Mouse (Mus musculus): ENCODE results near the gene Ermn. TPM values are rescaled to one million over a fixed set of nuclear protein-coding genes. Genes with fewer than 3 reads are reported as not detected.

Gene Ermn
- polyA plus RNA-seq (2016; fragmentation: Nextera tagmentation; extraction: Ambion mirVana): 0.11 and 0.25 TPM in 2 replicates

DNA sequence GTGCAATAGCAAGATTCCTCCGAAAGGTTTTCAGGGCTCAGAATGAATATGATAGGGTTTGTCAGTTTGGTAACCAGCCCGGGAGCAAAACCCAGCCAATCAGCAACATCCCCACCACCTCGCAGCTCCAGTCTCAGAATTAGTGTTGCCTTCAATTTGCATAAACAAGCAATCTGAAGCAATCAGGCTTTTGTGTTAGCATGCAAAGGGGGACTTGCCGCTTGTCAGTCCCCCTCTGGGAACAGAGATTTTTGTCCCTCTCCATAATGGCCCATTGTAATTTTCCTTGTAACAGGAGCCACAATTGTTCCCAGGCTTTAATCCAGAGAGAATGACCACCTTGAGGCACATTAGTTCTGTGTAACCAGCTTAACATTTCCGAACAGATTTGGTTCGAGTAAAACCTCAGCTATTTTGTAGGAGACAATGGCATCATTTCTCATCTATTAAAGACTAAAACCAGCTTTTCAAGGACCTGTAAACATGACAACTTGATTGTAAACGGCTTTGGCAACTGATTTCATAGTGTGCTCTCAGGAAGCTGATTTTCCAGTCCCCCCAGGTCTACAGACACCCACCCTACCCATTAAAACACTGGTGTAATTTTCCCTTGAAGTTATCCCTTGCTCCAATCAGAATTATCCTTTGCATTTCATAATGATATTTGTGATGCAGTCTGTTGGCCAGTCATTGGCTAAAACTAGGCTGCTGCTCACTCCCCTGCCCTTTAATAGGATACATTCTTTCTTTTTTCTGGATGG, at the start of gene Ermn:
TSS of gene Ermn (minus strand) at position 44 of the 761 bp plus-strand sequence.
- Histone ChIP-seq H3K27ac (replicated peaks) (no peak within 1 kb of the TSS), H3K4me1 (peaks cover 12% of the 10 kb centered on the region), H3K27me3 (ENCODE audit: low read depth, poor library complexity, severe bottlenecking) (peaks cover 80% of the 10 kb centered on the region), H3K9me3 (replicated peaks) (no peaks in the 10 kb centered on the region), H3K4me3 (no peak within 1 kb of the TSS), H3K36me3 (no peaks in the 10 kb centered on the region)
- WGBS: 17% methylated on average over 7 of the region's 7 CpGs
- peak; percentile 16 for DNase-seq (ENCODE audit: low spot score)

DNA sequence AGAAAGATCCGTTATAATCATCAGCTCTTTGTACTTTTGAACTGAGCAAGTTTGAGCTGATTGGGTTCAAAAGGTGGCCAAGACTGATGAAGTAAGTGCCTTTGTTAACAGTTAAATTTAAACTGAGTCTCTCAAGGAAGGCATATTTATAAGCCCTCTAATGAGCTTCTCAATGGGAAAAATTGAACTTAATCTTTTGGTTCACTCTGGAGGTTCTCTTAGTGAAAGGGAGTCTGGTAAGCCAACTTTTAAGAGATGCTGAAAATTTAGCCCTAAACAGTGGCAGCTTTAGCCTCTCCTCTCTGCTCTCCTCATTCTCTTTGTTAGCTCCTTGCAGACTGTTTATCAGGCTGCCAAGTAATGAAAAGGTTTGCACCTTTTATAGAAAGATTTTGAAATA, 42.2 kb upstream of the Ermn start:
- Histone ChIP-seq H3K4me3 (no peak overlapping the region), H3K9me3 (replicated peaks) (no peaks in the 10 kb centered on the region), H3K36me3 (no peaks in the 10 kb centered on the region), H3K27ac (replicated peaks) (no peak overlapping the region), H3K4me1 (no peaks in the 10 kb centered on the region), H3K27me3 (ENCODE audit: low read depth, poor library complexity, severe bottlenecking) (no peaks in the 10 kb centered on the region)
- WGBS: 72% methylated on average over 1 of the region's 1 CpGs
- no peak for DNase-seq (ENCODE audit: low spot score)

DNA sequence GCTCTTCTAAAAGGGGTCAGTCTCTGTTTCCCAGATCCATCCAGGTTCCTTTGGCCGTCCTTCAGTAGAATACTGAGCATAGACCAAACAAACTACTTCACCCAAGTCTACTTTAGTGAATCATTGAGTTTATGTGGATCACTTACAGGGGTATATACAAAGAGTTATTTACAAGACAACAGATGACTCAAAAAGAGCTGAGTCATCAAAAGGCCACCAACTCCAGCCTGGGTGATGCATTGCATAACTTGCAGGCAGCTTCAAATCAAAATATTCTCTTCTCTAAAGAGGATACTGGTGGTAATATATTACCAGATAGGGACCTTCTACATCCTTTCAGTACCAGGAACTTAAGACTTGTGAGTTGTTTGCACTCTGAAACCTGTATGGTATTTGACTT, 33.8 kb upstream of the Ermn start:
- Histone ChIP-seq H3K4me1 (no peaks in the 10 kb centered on the region), H3K36me3 (no peaks in the 10 kb centered on the region), H3K27me3 (ENCODE audit: low read depth, poor library complexity, severe bottlenecking) (no peaks in the 10 kb centered on the region), H3K4me3 (no peak overlapping the region), H3K9me3 (replicated peaks) (no peaks in the 10 kb centered on the region), H3K27ac (replicated peaks) (no peak overlapping the region)
- WGBS: 89% methylated on average over 1 of the region's 1 CpGs
- DNase-seq (ENCODE audit: low spot score): no peak

DNA sequence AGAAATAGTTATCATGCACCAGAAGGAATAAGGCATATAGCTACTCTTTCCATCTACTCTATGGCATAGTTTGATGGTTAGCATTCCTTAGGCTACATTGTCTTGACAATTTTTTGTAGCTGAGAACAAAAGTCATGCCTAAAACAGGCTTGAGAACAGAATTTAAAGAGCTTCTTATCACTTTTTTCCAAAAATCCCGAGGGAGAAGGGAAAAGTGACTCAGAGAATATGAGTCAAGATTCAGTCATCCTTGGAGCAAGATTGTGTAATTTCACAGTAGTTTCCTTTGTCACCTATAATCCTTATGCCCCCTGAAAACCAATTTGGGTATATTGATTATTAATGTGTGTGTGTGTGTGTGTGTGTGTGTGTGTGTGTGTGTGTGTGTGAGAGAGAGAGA, 27.2 kb upstream of the Ermn start:
- H3K36me3 ChIP-seq: no peaks in the 10 kb centered on the region
- no peaks in the 10 kb centered on the region for H3K4me1 ChIP-seq
- no peaks in the 10 kb centered on the region for H3K27me3 ChIP-seq (ENCODE audit: low read depth, poor library complexity, severe bottlenecking)
- 70% methylated on average over 1 of the region's 1 CpGs for WGBS
- no peak for DNase-seq (ENCODE audit: low spot score)
- H3K27ac ChIP-seq (replicated peaks): no peak overlapping the region
- H3K4me3 ChIP-seq: no peak overlapping the region
- H3K9me3 ChIP-seq (replicated peaks): no peaks in the 10 kb centered on the region

DNA sequence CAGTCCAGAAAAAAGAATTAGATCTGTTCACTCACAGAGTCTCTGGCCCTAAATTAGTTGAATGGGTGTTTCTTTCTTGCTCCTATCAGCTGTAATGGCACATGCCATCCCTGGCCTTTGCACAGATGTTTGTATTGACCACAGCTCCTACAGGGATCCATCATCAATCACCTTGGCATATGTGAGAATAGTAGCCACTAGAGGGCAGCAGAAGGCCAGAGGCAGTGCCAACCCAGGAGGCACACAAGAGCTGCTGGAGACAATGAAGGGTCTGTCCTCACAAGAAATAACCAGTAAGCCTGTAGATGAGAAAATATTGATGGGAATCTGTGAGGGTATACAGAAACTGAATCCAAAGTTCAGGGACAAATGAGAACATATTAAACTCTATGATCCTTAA, 2.7 kb upstream of the Ermn start:
- H3K4me1 ChIP-seq: peaks cover 12% of the 10 kb centered on the region
- H3K36me3 ChIP-seq: no peaks in the 10 kb centered on the region
- H3K9me3 ChIP-seq (replicated peaks): no peaks in the 10 kb centered on the region
- peak; percentile 38 for DNase-seq (ENCODE audit: low spot score)
- peaks cover 56% of the 10 kb centered on the region for H3K27me3 ChIP-seq (ENCODE audit: low read depth, poor library complexity, severe bottlenecking)
- H3K4me3 ChIP-seq: no peak overlapping the region
- H3K27ac ChIP-seq (replicated peaks): no peak overlapping the region

DNA sequence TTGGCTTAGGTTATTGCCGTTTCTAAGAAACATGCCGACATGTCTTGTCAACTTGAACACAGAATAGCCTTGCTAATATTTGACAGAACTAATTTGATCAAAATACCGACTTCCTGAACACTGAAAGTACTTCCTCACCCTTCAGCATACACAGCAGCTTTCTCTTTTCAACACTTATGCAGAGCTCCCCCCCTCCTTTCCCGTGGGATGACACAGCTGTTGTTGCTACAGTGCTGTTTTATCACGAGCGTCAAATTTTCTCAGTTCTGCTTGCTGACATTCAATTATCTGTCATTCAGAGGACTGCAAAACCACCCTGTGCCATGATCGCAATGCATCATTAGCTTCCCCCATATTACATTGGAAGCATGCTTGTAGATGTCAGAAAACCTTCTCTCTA, 10.8 kb downstream of the Ermn start:
- Histone ChIP-seq H3K27ac (replicated peaks) (no peak overlapping the region), H3K4me1 (no peaks in the 10 kb centered on the region), H3K36me3 (no peaks in the 10 kb centered on the region), H3K9me3 (replicated peaks) (no peaks in the 10 kb centered on the region), H3K4me3 (no peak overlapping the region), H3K27me3 (ENCODE audit: low read depth, poor library complexity, severe bottlenecking) (no peaks in the 10 kb centered on the region; the same call in 1 of the 2 replicates)
- DNase-seq (ENCODE audit: low spot score): no peak
- 91% methylated on average over 7 of the region's 7 CpGs for WGBS

DNA sequence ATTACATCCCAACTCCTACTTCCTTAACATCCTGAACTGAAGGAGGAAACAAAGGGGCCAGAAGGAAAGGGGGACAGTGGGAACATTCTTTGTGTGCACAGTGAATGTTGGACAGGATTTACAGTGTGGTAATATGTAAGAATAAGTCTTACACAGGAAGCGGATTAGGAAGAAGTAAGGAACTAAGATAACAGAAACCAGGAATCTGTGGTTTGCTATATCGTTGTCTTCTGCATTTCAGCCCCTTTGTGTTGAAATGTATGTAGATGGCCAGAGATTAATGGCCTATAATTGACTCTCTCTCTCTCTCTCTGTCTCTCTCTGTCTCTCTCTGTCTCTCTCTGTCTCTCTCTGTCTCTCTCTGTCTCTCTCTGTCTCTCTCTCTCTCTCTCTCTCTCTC, 15.7 kb downstream of the Ermn start:
- Histone ChIP-seq H3K4me3 (no peak overlapping the region), H3K27me3 (ENCODE audit: low read depth, poor library complexity, severe bottlenecking) (no peaks in the 10 kb centered on the region), H3K27ac (replicated peaks) (no peak overlapping the region), H3K4me1 (no peaks in the 10 kb centered on the region), H3K9me3 (replicated peaks) (no peaks in the 10 kb centered on the region), H3K36me3 (no peaks in the 10 kb centered on the region)
- 94% methylated on average over 2 of the region's 2 CpGs for WGBS
- DNase-seq (ENCODE audit: low spot score): no peak

DNA sequence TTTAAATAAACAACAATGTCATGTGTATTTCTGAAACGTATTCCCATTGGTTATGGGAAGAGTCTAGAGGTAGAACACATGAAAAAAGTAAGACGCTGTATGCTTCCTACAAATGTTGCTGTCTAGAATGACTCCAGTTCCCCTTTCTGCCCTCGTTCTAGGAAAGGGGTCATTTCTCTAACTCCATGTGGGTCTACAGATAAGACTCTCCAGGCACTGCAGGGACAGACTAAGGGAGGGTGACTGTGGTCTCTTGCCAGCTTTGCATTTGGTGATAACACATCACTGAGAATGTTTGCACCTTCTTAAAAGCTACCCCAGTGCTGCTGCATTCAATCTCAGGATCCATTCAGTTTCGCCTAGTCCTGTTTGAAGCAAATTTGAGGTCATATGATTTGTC, 17.0 kb downstream of the Ermn start:
- Histone ChIP-seq H3K36me3 (no peaks in the 10 kb centered on the region), H3K4me1 (no peaks in the 10 kb centered on the region), H3K27ac (replicated peaks) (no peak overlapping the region), H3K27me3 (ENCODE audit: low read depth, poor library complexity, severe bottlenecking) (no peaks in the 10 kb centered on the region), H3K9me3 (replicated peaks) (no peaks in the 10 kb centered on the region), H3K4me3 (no peak overlapping the region)
- 87% methylated on average over 4 of the region's 4 CpGs for WGBS
- no peak for DNase-seq (ENCODE audit: low spot score)

DNA sequence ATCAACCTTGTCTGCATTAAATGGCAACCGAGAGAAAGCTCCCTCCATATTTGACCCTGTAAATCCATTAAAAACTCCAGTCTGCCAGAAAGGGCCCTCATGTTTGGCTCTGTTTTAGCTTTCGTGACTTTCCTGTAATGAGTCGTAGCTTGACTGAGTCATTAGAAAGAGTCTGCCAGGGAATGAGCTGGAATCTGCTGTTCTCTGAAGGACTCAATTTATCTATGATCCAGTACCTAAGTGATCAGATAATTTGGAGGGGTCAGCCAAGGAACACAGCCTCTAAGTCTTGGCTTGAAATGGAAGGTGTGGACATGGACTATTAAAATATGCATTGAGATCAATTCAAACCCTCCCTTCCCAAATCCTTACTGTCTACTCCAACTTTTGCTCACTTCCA, 21.2 kb downstream of the Ermn start:
- DNase-seq (ENCODE audit: low spot score): no peak
- WGBS: 94% methylated on average over 3 of the region's 3 CpGs
- Histone ChIP-seq H3K4me3 (no peak overlapping the region), H3K36me3 (no peaks in the 10 kb centered on the region), H3K27me3 (ENCODE audit: low read depth, poor library complexity, severe bottlenecking) (no peaks in the 10 kb centered on the region), H3K9me3 (replicated peaks) (no peaks in the 10 kb centered on the region), H3K4me1 (no peaks in the 10 kb centered on the region), H3K27ac (replicated peaks) (no peak overlapping the region)

DNA sequence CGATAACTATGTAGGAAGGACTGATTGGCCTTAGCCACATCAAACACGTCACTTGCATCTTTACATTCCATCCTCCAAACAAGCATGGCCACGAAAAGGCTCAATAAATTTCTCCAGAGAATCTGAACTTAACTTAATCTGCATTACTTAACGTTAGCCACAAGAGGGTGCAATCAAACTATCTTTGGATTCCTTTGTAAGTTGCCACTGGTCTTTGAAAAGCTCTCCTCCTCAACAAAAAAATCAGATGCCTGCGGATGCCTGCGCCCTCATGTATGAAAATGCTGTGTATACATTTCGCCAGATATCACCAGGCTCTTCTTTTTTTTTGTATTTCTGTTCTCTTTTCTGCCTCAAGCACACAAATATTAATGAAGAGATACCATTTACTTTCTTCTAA, 23.3 kb downstream of the Ermn start:
- Histone ChIP-seq H3K27ac (replicated peaks) (no peak overlapping the region), H3K9me3 (replicated peaks) (no peaks in the 10 kb centered on the region), H3K4me1 (no peaks in the 10 kb centered on the region), H3K27me3 (ENCODE audit: low read depth, poor library complexity, severe bottlenecking) (no peaks in the 10 kb centered on the region), H3K36me3 (no peaks in the 10 kb centered on the region), H3K4me3 (no peak overlapping the region)
- 38% methylated on average over 7 of the region's 7 CpGs for WGBS
- DNase-seq (ENCODE audit: low spot score): no peak

DNA sequence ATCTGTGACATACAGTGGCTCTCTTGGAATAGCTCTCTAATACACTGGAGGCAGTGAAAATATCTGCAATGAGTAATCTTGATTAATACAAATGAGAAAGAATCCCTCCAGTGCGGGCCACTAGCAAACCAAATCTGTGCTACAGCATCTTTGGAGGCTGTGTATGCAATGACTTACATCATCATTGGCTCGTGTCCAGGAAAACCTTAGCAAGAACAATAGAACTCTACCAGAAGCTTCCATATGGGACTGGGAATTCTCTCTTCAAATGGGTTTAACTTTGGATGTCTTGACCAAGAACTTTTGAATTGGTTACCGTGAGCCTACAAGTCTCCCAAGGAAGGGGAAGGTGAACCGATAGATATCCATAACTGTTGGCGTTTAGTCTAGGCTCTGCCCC, 25.9 kb downstream of the Ermn start:
- no peak overlapping the region for H3K27ac ChIP-seq (replicated peaks)
- H3K27me3 ChIP-seq (ENCODE audit: low read depth, poor library complexity, severe bottlenecking): no peaks in the 10 kb centered on the region
- H3K9me3 ChIP-seq (replicated peaks): no peaks in the 10 kb centered on the region
- WGBS: 89% methylated on average over 5 of the region's 5 CpGs
- DNase-seq (ENCODE audit: low spot score): no peak
- no peaks in the 10 kb centered on the region for H3K36me3 ChIP-seq
- H3K4me3 ChIP-seq: no peak overlapping the region
- no peaks in the 10 kb centered on the region for H3K4me1 ChIP-seq

DNA sequence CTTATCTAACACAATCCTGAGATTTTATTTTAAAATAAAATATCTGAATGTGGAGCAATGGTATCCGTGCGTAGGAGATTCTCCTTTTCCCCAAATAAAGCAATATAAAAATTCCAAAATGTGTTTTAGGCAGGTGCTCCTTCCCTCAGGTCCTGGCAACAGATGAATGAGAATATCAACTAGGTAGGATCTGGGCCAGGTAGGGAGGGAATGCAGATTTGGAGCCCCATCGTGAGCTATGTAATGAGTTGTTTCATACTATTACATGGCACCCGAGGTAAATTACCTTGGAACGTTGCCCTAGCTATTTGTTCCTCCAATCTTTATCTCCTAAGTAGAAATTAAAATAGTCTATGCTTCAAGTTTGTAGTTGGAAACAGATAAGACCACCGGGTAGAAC, 29.1 kb downstream of the Ermn start:
- H3K4me1 ChIP-seq: no peaks in the 10 kb centered on the region
- WGBS: 92% methylated on average over 6 of the region's 6 CpGs

DNA sequence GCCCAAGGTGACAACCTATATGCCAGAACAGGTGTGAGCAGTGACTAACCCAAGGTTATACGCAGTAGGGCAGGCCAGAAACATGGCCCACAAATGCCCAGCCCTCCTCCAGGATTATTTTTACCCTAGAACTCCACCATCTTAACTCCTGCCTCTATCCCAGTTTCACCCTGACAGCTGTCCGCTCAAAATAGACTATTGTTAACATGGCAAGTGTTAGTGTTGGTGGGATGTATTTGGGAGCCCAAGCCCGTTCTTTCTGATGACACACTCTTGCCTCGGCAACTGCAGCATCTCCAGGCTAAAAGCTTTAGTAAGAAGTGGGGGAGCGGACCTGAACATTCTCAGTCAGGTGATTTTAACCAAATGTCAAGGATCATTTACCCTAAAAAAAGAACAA, 45.6 kb downstream of the Ermn start:
- no peak for DNase-seq (ENCODE audit: low spot score)
- no peak overlapping the region for H3K4me3 ChIP-seq

More for the DNA sequence above, 29.1 kb downstream of the Ermn start:
- Histone ChIP-seq H3K9me3 (replicated peaks) (no peaks in the 10 kb centered on the region), H3K27ac (replicated peaks) (no peak overlapping the region), H3K36me3 (no peaks in the 10 kb centered on the region), H3K4me3 (no peak overlapping the region), H3K27me3 (ENCODE audit: low read depth, poor library complexity, severe bottlenecking) (no peaks in the 10 kb centered on the region)
- DNase-seq (ENCODE audit: low spot score): no peak

DNA sequence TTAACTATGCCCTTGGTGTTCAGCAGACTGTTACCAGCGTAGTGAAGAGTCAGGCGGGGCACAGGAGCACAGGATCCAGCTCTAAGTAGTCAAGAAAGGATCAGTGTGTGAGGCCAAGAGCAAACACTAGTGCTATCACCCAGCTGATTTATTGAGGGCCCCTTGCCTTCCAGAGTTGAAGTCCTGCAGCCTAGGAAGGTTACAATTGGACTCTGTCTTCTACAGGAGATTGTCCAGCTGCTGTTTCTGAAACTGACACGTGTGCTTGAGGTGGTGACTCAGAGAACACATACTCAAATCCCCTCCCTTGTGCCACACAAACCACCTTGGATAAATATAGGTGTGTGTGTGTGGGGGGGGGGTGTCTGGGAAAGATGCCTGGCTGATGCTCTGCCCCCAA, 51.2 kb downstream of the Ermn start:
- H3K4me3 ChIP-seq: no peak overlapping the region
- no peaks in the 10 kb centered on the region for H3K36me3 ChIP-seq
- no peak for DNase-seq (ENCODE audit: low spot score)
- no peaks in the 10 kb centered on the region for H3K27me3 ChIP-seq (ENCODE audit: low read depth, poor library complexity, severe bottlenecking)
- no peak overlapping the region for H3K27ac ChIP-seq (replicated peaks)
- 78% methylated on average over 3 of the region's 3 CpGs for WGBS
- no peaks in the 10 kb centered on the region for H3K9me3 ChIP-seq (replicated peaks)
- no peaks in the 10 kb centered on the region for H3K4me1 ChIP-seq

More for the DNA sequence above, 45.6 kb downstream of the Ermn start:
- no peak overlapping the region for H3K27ac ChIP-seq (replicated peaks)
- H3K27me3 ChIP-seq (ENCODE audit: low read depth, poor library complexity, severe bottlenecking): no peaks in the 10 kb centered on the region
- no peaks in the 10 kb centered on the region for H3K4me1 ChIP-seq
- WGBS: 92% methylated on average over 5 of the region's 5 CpGs
- H3K36me3 ChIP-seq: no peaks in the 10 kb centered on the region
- H3K9me3 ChIP-seq (replicated peaks): no peaks in the 10 kb centered on the region

Measured in midbrain, embryonic 10.5 days (tissue).